Mouse (Mus musculus): ENCODE results near the gene Cadm3.

DNA sequence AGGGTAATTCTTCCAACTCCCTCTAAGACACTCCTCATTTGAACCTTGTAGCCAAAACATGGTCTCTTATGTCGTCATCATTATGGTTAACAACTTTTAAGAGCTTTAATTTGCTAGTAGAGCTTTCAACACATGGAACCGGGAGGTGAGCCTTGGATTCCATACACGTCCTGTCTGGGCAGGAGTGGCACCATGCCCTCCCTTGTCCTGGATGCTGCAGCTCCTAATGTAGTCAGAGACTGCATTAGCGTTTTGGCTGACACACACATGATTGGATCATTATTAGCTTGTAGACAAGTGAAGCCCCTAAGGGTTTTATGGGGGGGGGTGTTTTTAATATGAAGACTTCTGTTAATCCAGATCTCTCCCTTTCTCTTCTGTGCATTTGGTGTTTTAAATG lies 42.5 kb downstream of the Cadm3 start:
- TF ChIP-seq GATA1 (IDR thresholded peaks at IDR 0.05; ENCODE audit: low read length), result no peak
- no peak for TF ChIP-seq TAL1 (IDR thresholded peaks at IDR 0.05; ENCODE audit: low read length)
